Mouse (Mus musculus): ENCODE measurements around the gene Fas. TPM values are rescaled to one million over a fixed set of nuclear protein-coding genes. Genes with fewer than 3 reads are reported as not detected.

The Fas gene
- polyA plus RNA-seq, 1 experiment from 2014 or later, result 1.6 TPM

GRCm38 (mm10) chr19:34304917-34305316 is 14.5 kb downstream of the Fas start:
- H3K36me3 ChIP-seq (ENCODE audit: control insufficient read depth, insufficient read depth, low read length), result no peaks in the 10 kb centered on the region
- no peak overlapping the region for H3K4me2 ChIP-seq
- DNase-seq (ENCODE audit: low spot score) (no peak), ATAC-seq (replicated peaks; ENCODE audit: low FRiP score) (no peak)
- no peak overlapping the region for H3K27ac ChIP-seq (ENCODE audit: low read depth, low read length)
- no peak overlapping the region for H3K9ac ChIP-seq (ENCODE audit: low read depth, low read length)
- H3K4me3 ChIP-seq (ENCODE audit: low read depth, low read length), result no peak overlapping the region
- H3K9me3 ChIP-seq (ENCODE audit: control insufficient read depth, low read length), result no peaks in the 10 kb centered on the region
- no peaks in the 10 kb centered on the region for H3K27me3 ChIP-seq (replicated peaks; ENCODE audit: control insufficient read depth, insufficient read depth, low read length)
- no peaks in the 10 kb centered on the region for H3K4me1 ChIP-seq (replicated peaks; ENCODE audit: control insufficient read depth, insufficient read depth, low read length)

- no peaks in the 10 kb centered on the region for H3K36me3 ChIP-seq (ENCODE audit: control insufficient read depth, insufficient read depth, low read length)
- no peak for DNase-seq (ENCODE audit: low spot score)
- H3K4me2 ChIP-seq, result no peak overlapping the region
- no peak for ATAC-seq (replicated peaks; ENCODE audit: low FRiP score)
- H3K4me1 ChIP-seq (replicated peaks; ENCODE audit: control insufficient read depth, insufficient read depth, low read length), result no peaks in the 10 kb centered on the region
- H3K27ac ChIP-seq (ENCODE audit: low read depth, low read length), result no peak overlapping the region
- WGBS, result 72% methylated on average over 6 of the region's 6 CpGs
- H3K9me3 ChIP-seq (ENCODE audit: control insufficient read depth, low read length), result no peaks in the 10 kb centered on the region
- no peak overlapping the region for H3K9ac ChIP-seq (ENCODE audit: low read depth, low read length)
- H3K4me3 ChIP-seq (ENCODE audit: low read depth, low read length), result no peak overlapping the region
- H3K27me3 ChIP-seq (replicated peaks; ENCODE audit: control insufficient read depth, insufficient read depth, low read length), result no peaks in the 10 kb centered on the region
Observed at GRCm38 (mm10) chr19:34306794-34307193, 16.3 kb downstream of the Fas start.

- 51% methylated on average over 5 of the region's 5 CpGs for WGBS
- Histone ChIP-seq H3K36me3 (ENCODE audit: control insufficient read depth, insufficient read depth, low read length) (no peaks in the 10 kb centered on the region), H3K4me1 (replicated peaks; ENCODE audit: control insufficient read depth, insufficient read depth, low read length) (no peaks in the 10 kb centered on the region), H3K27ac (ENCODE audit: low read depth, low read length) (no peak overlapping the region), H3K9ac (ENCODE audit: low read depth, low read length) (no peak overlapping the region), H3K27me3 (replicated peaks; ENCODE audit: control insufficient read depth, insufficient read depth, low read length) (no peaks in the 10 kb centered on the region), H3K4me3 (ENCODE audit: low read depth, low read length) (no peak overlapping the region), H3K4me2 (no peak overlapping the region), H3K9me3 (ENCODE audit: control insufficient read depth, low read length) (no peaks in the 10 kb centered on the region)
- ATAC-seq (replicated peaks; ENCODE audit: low FRiP score), result no peak
- DNase-seq (ENCODE audit: low spot score), result no peak
Observed at GRCm38 (mm10) chr19:34312151-34312728, 21.8 kb downstream of the Fas start.

- H3K4me2 ChIP-seq, result no peak overlapping the region
- H3K27me3 ChIP-seq (replicated peaks; ENCODE audit: control insufficient read depth, insufficient read depth, low read length), result no peaks in the 10 kb centered on the region
- no peak overlapping the region for H3K9ac ChIP-seq (ENCODE audit: low read depth, low read length)
- H3K4me3 ChIP-seq (ENCODE audit: low read depth, low read length), result no peak overlapping the region
- no peaks in the 10 kb centered on the region for H3K9me3 ChIP-seq (ENCODE audit: control insufficient read depth, low read length)
- no peak overlapping the region for H3K27ac ChIP-seq (ENCODE audit: low read depth, low read length)
- no peak for ATAC-seq (replicated peaks; ENCODE audit: low FRiP score)
- no peaks in the 10 kb centered on the region for H3K36me3 ChIP-seq (ENCODE audit: control insufficient read depth, insufficient read depth, low read length)
- 59% methylated on average over 3 of the region's 3 CpGs for WGBS
- DNase-seq (ENCODE audit: low spot score), result no peak
- no peaks in the 10 kb centered on the region for H3K4me1 ChIP-seq (replicated peaks; ENCODE audit: control insufficient read depth, insufficient read depth, low read length)
Observed at GRCm38 (mm10) chr19:34328051-34328450, 37.6 kb downstream of the Fas start.

- no peak for DNase-seq (ENCODE audit: low spot score)
- H3K4me3 ChIP-seq (ENCODE audit: low read depth, low read length), result no peak overlapping the region
- no peaks in the 10 kb centered on the region for H3K36me3 ChIP-seq (ENCODE audit: control insufficient read depth, insufficient read depth, low read length)
- no peak overlapping the region for H3K9ac ChIP-seq (ENCODE audit: low read depth, low read length)
- ATAC-seq (replicated peaks; ENCODE audit: low FRiP score), result no peak
- no peaks in the 10 kb centered on the region for H3K4me1 ChIP-seq (replicated peaks; ENCODE audit: control insufficient read depth, insufficient read depth, low read length)
- 0% methylated on average over 2 of the region's 2 CpGs for WGBS
- no peaks in the 10 kb centered on the region for H3K27me3 ChIP-seq (replicated peaks; ENCODE audit: control insufficient read depth, insufficient read depth, low read length)
- H3K9me3 ChIP-seq (ENCODE audit: control insufficient read depth, low read length), result no peaks in the 10 kb centered on the region
- H3K4me2 ChIP-seq, result no peak overlapping the region
- H3K27ac ChIP-seq (ENCODE audit: low read depth, low read length), result no peak overlapping the region
Observed at GRCm38 (mm10) chr19:34334300-34334699, 43.8 kb downstream of the Fas start.

GRCm38 (mm10) chr19:34344702-34345101 is 54.2 kb downstream of the Fas start:
- DNase-seq (ENCODE audit: low spot score) (no peak), ATAC-seq (replicated peaks; ENCODE audit: low FRiP score) (no peak)
- Histone ChIP-seq H3K4me1 (replicated peaks; ENCODE audit: control insufficient read depth, insufficient read depth, low read length) (no peaks in the 10 kb centered on the region), H3K36me3 (ENCODE audit: control insufficient read depth, insufficient read depth, low read length) (no peaks in the 10 kb centered on the region), H3K9me3 (ENCODE audit: control insufficient read depth, low read length) (no peaks in the 10 kb centered on the region), H3K9ac (ENCODE audit: low read depth, low read length) (no peak overlapping the region), H3K4me2 (no peak overlapping the region), H3K4me3 (ENCODE audit: low read depth, low read length) (no peak overlapping the region), H3K27ac (ENCODE audit: low read depth, low read length) (no peak overlapping the region), H3K27me3 (replicated peaks; ENCODE audit: control insufficient read depth, insufficient read depth, low read length) (no peaks in the 10 kb centered on the region)
- WGBS, result 79% methylated on average over 2 of the region's 2 CpGs

GRCm38 (mm10) chr19:34345616-34346267 is 55.3 kb downstream of the Fas start:
- Histone ChIP-seq H3K9ac (ENCODE audit: low read depth, low read length) (no peak overlapping the region), H3K27me3 (replicated peaks; ENCODE audit: control insufficient read depth, insufficient read depth, low read length) (no peaks in the 10 kb centered on the region), H3K4me1 (replicated peaks; ENCODE audit: control insufficient read depth, insufficient read depth, low read length) (no peaks in the 10 kb centered on the region), H3K4me3 (ENCODE audit: low read depth, low read length) (no peak overlapping the region), H3K36me3 (ENCODE audit: control insufficient read depth, insufficient read depth, low read length) (no peaks in the 10 kb centered on the region), H3K27ac (ENCODE audit: low read depth, low read length) (no peak overlapping the region), H3K4me2 (no peak overlapping the region), H3K9me3 (ENCODE audit: control insufficient read depth, low read length) (no peaks in the 10 kb centered on the region)
- ATAC-seq (replicated peaks; ENCODE audit: low FRiP score) (no peak), DNase-seq (ENCODE audit: low spot score) (no peak)
- WGBS, result 61% methylated on average over 8 of the region's 8 CpGs

GRCm38 (mm10) chr19:34353291-34353805 is 62.9 kb downstream of the Fas start:
- H3K4me3 ChIP-seq (ENCODE audit: low read depth, low read length), result no peak overlapping the region
- no peak overlapping the region for H3K27ac ChIP-seq (ENCODE audit: low read depth, low read length)
- H3K4me1 ChIP-seq (replicated peaks; ENCODE audit: control insufficient read depth, insufficient read depth, low read length), result no peaks in the 10 kb centered on the region
- 45% methylated on average over 3 of the region's 3 CpGs for WGBS
- no peaks in the 10 kb centered on the region for H3K27me3 ChIP-seq (replicated peaks; ENCODE audit: control insufficient read depth, insufficient read depth, low read length)
- DNase-seq (ENCODE audit: low spot score) (no peak), ATAC-seq (replicated peaks; ENCODE audit: low FRiP score) (no peak)
- no peak overlapping the region for H3K9ac ChIP-seq (ENCODE audit: low read depth, low read length)
- H3K9me3 ChIP-seq (ENCODE audit: control insufficient read depth, low read length), result no peaks in the 10 kb centered on the region
- no peak overlapping the region for H3K4me2 ChIP-seq
- no peaks in the 10 kb centered on the region for H3K36me3 ChIP-seq (ENCODE audit: control insufficient read depth, insufficient read depth, low read length)

GRCm38 (mm10) chr19:34362639-34363038 is 72.2 kb downstream of the Fas start:
- Histone ChIP-seq H3K27ac (ENCODE audit: low read depth, low read length) (no peak overlapping the region), H3K27me3 (replicated peaks; ENCODE audit: control insufficient read depth, insufficient read depth, low read length) (no peaks in the 10 kb centered on the region), H3K36me3 (ENCODE audit: control insufficient read depth, insufficient read depth, low read length) (no peaks in the 10 kb centered on the region), H3K9me3 (ENCODE audit: control insufficient read depth, low read length) (no peaks in the 10 kb centered on the region), H3K4me1 (replicated peaks; ENCODE audit: control insufficient read depth, insufficient read depth, low read length) (no peaks in the 10 kb centered on the region), H3K4me3 (ENCODE audit: low read depth, low read length) (no peak overlapping the region), H3K4me2 (no peak overlapping the region), H3K9ac (ENCODE audit: low read depth, low read length) (no peak overlapping the region)
- DNase-seq (ENCODE audit: low spot score), result no peak
- 80% methylated on average over 1 of the region's 1 CpGs for WGBS
- no peak for ATAC-seq (replicated peaks; ENCODE audit: low FRiP score)

Data from liver, embryonic 11.5 days (tissue).